Mouse (Mus musculus): ENCODE data around the gene Rcor3.

Rcor3 gene

GRCm38 (mm10) chr1:192070618-192071051 lies 67.2 kb downstream of the Rcor3 start:
- in situ Hi-C loops (cut with MboI, MseI) = no loop called here

DNA sequence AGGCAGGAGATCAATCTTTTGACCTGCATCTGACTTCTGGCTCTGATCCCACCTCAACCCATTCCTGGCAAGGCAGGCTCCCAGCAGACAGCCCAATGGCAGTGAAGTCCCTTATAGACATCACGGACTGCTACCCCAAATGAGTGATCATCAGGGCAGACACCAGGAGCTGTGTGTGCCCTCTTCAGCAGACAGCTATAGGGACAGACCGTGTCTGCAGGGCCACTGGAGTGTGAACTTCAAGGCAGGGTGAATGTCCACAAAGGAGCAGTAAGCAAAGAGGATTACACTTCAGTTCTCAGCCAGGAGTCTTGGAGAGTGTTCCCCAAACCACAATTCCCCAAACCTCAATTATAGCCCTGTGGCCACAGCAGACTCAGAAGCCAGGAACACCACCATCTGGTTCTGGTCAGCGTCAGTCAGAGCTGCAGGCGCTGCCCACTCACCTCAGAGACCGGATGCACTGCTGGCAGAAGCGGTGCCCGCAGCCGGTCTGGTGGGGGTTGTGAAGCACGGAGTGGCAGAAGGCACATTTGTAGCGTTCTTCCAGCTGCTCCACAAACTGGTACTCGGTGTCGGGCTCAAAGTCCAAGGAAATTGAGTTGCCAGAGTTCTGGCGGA lies 67.8 kb downstream of the Rcor3 start:
- in situ Hi-C loops (cut with MboI, MseI) = no loop called here

DNA sequence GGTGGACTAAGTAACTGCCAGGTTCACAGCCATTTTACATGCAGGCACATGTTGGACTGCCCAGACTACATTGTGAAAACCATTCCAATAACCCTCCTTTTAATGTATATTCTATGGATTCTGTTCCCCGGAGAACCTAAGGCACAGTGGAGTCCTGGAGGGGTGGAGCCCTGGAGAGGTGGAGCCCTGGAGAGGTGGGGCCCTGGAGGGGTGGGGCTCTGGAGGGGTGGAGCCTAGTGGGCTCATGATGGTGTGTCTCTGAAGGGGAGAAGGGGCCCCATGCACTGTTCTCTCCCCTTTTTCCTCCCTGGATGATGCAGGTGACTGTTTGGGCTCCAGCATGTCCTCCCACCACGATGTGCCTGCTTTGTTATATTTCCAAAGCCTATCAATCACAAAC lies 69.7 kb downstream of the Rcor3 start:
- in situ Hi-C loops (cut with MboI, MseI) = no loop called here

GRCm38 (mm10) chr1:192066956-192067355 lies 70.9 kb downstream of the Rcor3 start:
- in situ Hi-C loops (cut with MboI, MseI) = no loop called here

GRCm38 (mm10) chr1:192063209-192063946 lies 74.5 kb downstream of the Rcor3 start:
- in situ Hi-C loops (cut with MboI, MseI) = no loop called here

- in situ Hi-C loops (cut with MboI, MseI) = no loop called here
Measured at GRCm38 (mm10) chr1:192062682-192063081, 75.2 kb downstream of the Rcor3 start.

- in situ Hi-C loops (cut with MboI, MseI) = no loop called here
Measured at GRCm38 (mm10) chr1:192061666-192062306, 76.1 kb downstream of the Rcor3 start.

GRCm38 (mm10) chr1:192058911-192059310 lies 79.0 kb downstream of the Rcor3 start:
- in situ Hi-C loops (cut with MboI, MseI) = no loop called here

- in situ Hi-C loops (cut with MboI, MseI) = no loop called here
Measured at GRCm38 (mm10) chr1:192053726-192054125, 84.1 kb downstream of the Rcor3 start.

- in situ Hi-C loops (cut with MboI, MseI) = no loop called here
Measured at GRCm38 (mm10) chr1:192052986-192053385, 84.9 kb downstream of the Rcor3 start.

- in situ Hi-C loops (cut with MboI, MseI) = no loop called here
Measured at GRCm38 (mm10) chr1:192052461-192052860, 85.4 kb downstream of the Rcor3 start.

Measured in regulatory T cell (primary cell).